In the genomic region with DNA sequence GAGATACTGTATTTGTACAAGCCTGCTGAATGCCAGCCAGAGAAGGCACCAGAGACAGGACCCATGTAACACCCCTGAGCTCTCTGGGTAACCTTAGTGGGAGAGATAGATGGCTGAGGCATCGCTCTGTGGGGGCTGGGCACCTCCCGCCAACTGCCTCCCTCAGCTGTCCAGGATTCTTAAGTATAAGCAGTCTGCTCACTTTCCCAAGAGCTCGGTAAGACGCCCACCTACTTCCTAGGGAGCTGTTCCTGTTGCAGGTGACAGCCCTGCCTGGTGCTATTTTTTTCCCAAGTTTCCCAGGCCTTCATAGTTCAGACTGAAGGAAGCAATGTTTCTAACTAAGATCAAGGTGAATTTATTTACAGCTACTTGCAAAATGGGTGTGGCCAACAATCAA, we compare ENCODE assay signal across 18 mouse cellular contexts. TPM values are rescaled to one million over a fixed set of nuclear protein-coding genes. Genes with fewer than 3 reads are reported as not detected.
DNase-seq lines count a peak whose midpoint lies in the region; ATAC-seq and TF ChIP-seq lines count a peak whose summit lies in the region.
"Had no signal": no experiment of that assay in that cellular context is flagged by ENCODE, and none has a peak within 500 bp of the region (broad histone marks: within the 10 kb centered on the region; RNA-seq: fewer than 3 reads in every experiment).

No protein-coding gene starts in this region.

- TF ChIP-seq POLR2A in kidney, adult 2 months (IDR thresholded peaks at IDR 0.05; ENCODE audit: low read depth, low read length) = no peak
- TF ChIP-seq POLR2A in small intestine, adult 2 months (IDR thresholded peaks at IDR 0.05; ENCODE audit: low read depth, low read length) = no peak

- no peaks in the 10 kb centered on the region for H3K36me3 ChIP-seq in forebrain, embryonic 11.5 days (ENCODE audit: control insufficient read depth, insufficient read depth, low read length)
- no peaks in the 10 kb centered on the region for H3K36me3 ChIP-seq in forebrain, postnatal 0 days (ENCODE audit: insufficient read depth)
- H3K36me3 ChIP-seq in kidney, embryonic 16.5 days (ENCODE audit: insufficient read depth, low read length) = no peaks in the 10 kb centered on the region
- no peaks in the 10 kb centered on the region for H3K36me3 ChIP-seq in kidney, adult 2 months (ENCODE audit: control insufficient read depth, insufficient read depth, low read length)
- H3K36me3 ChIP-seq in midbrain, embryonic 16.5 days (ENCODE audit: control insufficient read depth, insufficient read depth, low read length) = no peaks in the 10 kb centered on the region
- no peaks in the 10 kb centered on the region for H3K36me3 ChIP-seq in midbrain, embryonic 14.5 days (ENCODE audit: control insufficient read depth, insufficient read depth, low read length)
- peaks cover 56% of the 10 kb centered on the region for H3K36me3 ChIP-seq in small intestine, adult 2 months (ENCODE audit: control insufficient read depth, insufficient read depth, low read length)
- H3K36me3 ChIP-seq in neural tube, embryonic 15.5 days = no peaks in the 10 kb centered on the region
- H3K36me3 ChIP-seq: liver, embryonic 12.5 days; midbrain, embryonic 12.5 days had no signal

- no peak overlapping the region for H3K9ac ChIP-seq in forebrain, embryonic 11.5 days (ENCODE audit: low read length)
- H3K9ac ChIP-seq in forebrain, postnatal 0 days = no peak overlapping the region
- no peak overlapping the region for H3K9ac ChIP-seq in kidney, embryonic 16.5 days (replicated peaks; ENCODE audit: low read length)
- no peak overlapping the region for H3K9ac ChIP-seq in midbrain, embryonic 16.5 days (ENCODE audit: low read depth, low read length)
- H3K9ac ChIP-seq in midbrain, embryonic 14.5 days (replicated peaks; ENCODE audit: low read length) = no peak overlapping the region
- H3K9ac ChIP-seq in neural tube, embryonic 15.5 days (replicated peaks) = no peak overlapping the region
- H3K9ac ChIP-seq: liver, embryonic 12.5 days; lung, embryonic 14.5 days had no signal

- peaks cover 3% of the 10 kb centered on the region; the same call in 1 of the 2 replicates for H3K27me3 ChIP-seq in forebrain, embryonic 11.5 days (ENCODE audit: control insufficient read depth, insufficient read depth, low read length)
- peaks cover 13% of the 10 kb centered on the region; the same call in 1 of the 2 replicates for H3K27me3 ChIP-seq in forebrain, postnatal 0 days (ENCODE audit: insufficient read depth, low read length)
- H3K27me3 ChIP-seq in kidney, embryonic 16.5 days (ENCODE audit: insufficient read depth, low read length) = no peaks in the 10 kb centered on the region
- H3K27me3 ChIP-seq in kidney, adult 2 months (replicated peaks; ENCODE audit: control insufficient read depth, insufficient read depth, low read length) = no peaks in the 10 kb centered on the region
- H3K27me3 ChIP-seq in midbrain, embryonic 16.5 days (ENCODE audit: control insufficient read depth, insufficient read depth, low read depth, low read length) = peaks cover 9% of the 10 kb centered on the region
- H3K27me3 ChIP-seq in midbrain, embryonic 14.5 days (ENCODE audit: control insufficient read depth, insufficient read depth, low read length) = peaks cover 14% of the 10 kb centered on the region; the same call in 1 of the 2 replicates
- H3K27me3 ChIP-seq in small intestine, adult 2 months (ENCODE audit: control insufficient read depth, insufficient read depth, low read length) = no peaks in the 10 kb centered on the region
- peaks cover 11% of the 10 kb centered on the region for H3K27me3 ChIP-seq in neural tube, embryonic 15.5 days (replicated peaks)

- H3K4me2 ChIP-seq in forebrain, embryonic 11.5 days (ENCODE audit: low read depth, low read length, severe bottlenecking) = no peak overlapping the region
- no peak overlapping the region for H3K4me2 ChIP-seq in forebrain, postnatal 0 days (ENCODE audit: low read depth)
- peak overlapping the region; percentile 80 for H3K4me2 ChIP-seq in kidney, embryonic 16.5 days (replicated peaks; ENCODE audit: low read depth, low read length)
- H3K4me2 ChIP-seq in midbrain, embryonic 16.5 days (ENCODE audit: low read length) = no peak overlapping the region
- no peak overlapping the region for H3K4me2 ChIP-seq in midbrain, embryonic 14.5 days (ENCODE audit: low read length)
- H3K4me2 ChIP-seq in neural tube, embryonic 15.5 days = no peak overlapping the region

- TF ChIP-seq CTCF in forebrain, postnatal 0 days (IDR thresholded peaks at IDR 0.05; ENCODE audit: low read depth) = no peak
- no peak for TF ChIP-seq CTCF in kidney, adult 2 months (conservative IDR thresholded peaks at IDR 0.05; ENCODE audit: insufficient read depth, insufficient read length, low read depth, low read length)
- no peak for TF ChIP-seq CTCF in small intestine, adult 2 months (IDR thresholded peaks at IDR 0.05; ENCODE audit: extremely low read depth, insufficient read length, insufficient replicate concordance, low read depth, low read length)

- peak overlapping the region; percentile 70 for H3K27ac ChIP-seq in forebrain, embryonic 11.5 days (ENCODE audit: low read depth, low read length)
- no peak overlapping the region for H3K27ac ChIP-seq in forebrain, postnatal 0 days (ENCODE audit: low read depth, low read length)
- no peak overlapping the region for H3K27ac ChIP-seq in kidney, embryonic 16.5 days (ENCODE audit: low read length)
- H3K27ac ChIP-seq in kidney, adult 2 months (ENCODE audit: insufficient read depth, low read depth, low read length) = no peak overlapping the region
- H3K27ac ChIP-seq in midbrain, embryonic 16.5 days (ENCODE audit: low read length) = peak overlapping the region; percentile 22; the same call in 1 of the 2 replicates
- no peak overlapping the region for H3K27ac ChIP-seq in midbrain, embryonic 14.5 days (replicated peaks; ENCODE audit: low read depth, low read length)
- peak overlapping the region; percentile 49 for H3K27ac ChIP-seq in small intestine, adult 2 months (ENCODE audit: insufficient read depth, low read depth, low read length)
- no peak overlapping the region for H3K27ac ChIP-seq in neural tube, embryonic 15.5 days (replicated peaks)
- H3K27ac ChIP-seq: layer of hippocampus, adult 2 months; liver, embryonic 12.5 days; midbrain, embryonic 12.5 days had no signal

- H3K4me1 ChIP-seq in forebrain, embryonic 11.5 days (replicated peaks; ENCODE audit: control insufficient read depth, insufficient read depth, low read length) = peaks cover 9% of the 10 kb centered on the region; the same call in 1 of the 2 replicates
- H3K4me1 ChIP-seq in forebrain, postnatal 0 days (ENCODE audit: insufficient read depth) = no peaks in the 10 kb centered on the region
- H3K4me1 ChIP-seq in kidney, embryonic 16.5 days (ENCODE audit: insufficient read depth, low read length) = peaks cover 35% of the 10 kb centered on the region
- peaks cover 11% of the 10 kb centered on the region; the same call in 1 of the 2 replicates for H3K4me1 ChIP-seq in kidney, adult 2 months (ENCODE audit: control insufficient read depth, insufficient read depth, low read length)
- peaks cover 23% of the 10 kb centered on the region for H3K4me1 ChIP-seq in midbrain, embryonic 16.5 days (ENCODE audit: control insufficient read depth, insufficient read depth, low read length)
- peaks cover 11% of the 10 kb centered on the region for H3K4me1 ChIP-seq in midbrain, embryonic 14.5 days (ENCODE audit: control insufficient read depth, insufficient read depth, low read length)
- H3K4me1 ChIP-seq in small intestine, adult 2 months (ENCODE audit: control insufficient read depth, insufficient read depth, insufficient read length, low read length) = peaks cover 37% of the 10 kb centered on the region
- peaks cover 7% of the 10 kb centered on the region for H3K4me1 ChIP-seq in neural tube, embryonic 15.5 days
- H3K4me1 ChIP-seq: liver, embryonic 12.5 days had no signal

- DNase-seq in forebrain, embryonic 11.5 days (ENCODE audit: low spot score) = no peak
- DNase-seq in forebrain, postnatal 0 days = no peak
- no peak for DNase-seq in kidney, adult 2 months
- DNase-seq in midbrain, embryonic 14.5 days = no peak
- DNase-seq: cerebellum, postnatal 25 days; gastrocnemius, postnatal 25 days; thymus, adult 18-20 months had no signal

- WGBS in forebrain, embryonic 11.5 days = 54% methylated on average over 4 of the region's 4 CpGs
- 55% methylated on average over 4 of the region's 4 CpGs for WGBS in forebrain, postnatal 0 days
- 46% methylated on average over 4 of the region's 4 CpGs for WGBS in kidney, embryonic 16.5 days
- WGBS in kidney, adult 2 months = 69% methylated on average over 4 of the region's 4 CpGs
- 54% methylated on average over 4 of the region's 4 CpGs for WGBS in midbrain, embryonic 16.5 days
- 48% methylated on average over 4 of the region's 4 CpGs for WGBS in midbrain, embryonic 14.5 days
- 35% methylated on average over 4 of the region's 4 CpGs for WGBS in small intestine, adult 2 months
- WGBS in neural tube, embryonic 15.5 days = 82% methylated on average over 4 of the region's 4 CpGs

- no peak overlapping the region for H3K4me3 ChIP-seq in forebrain, embryonic 11.5 days (ENCODE audit: low read depth, low read length)
- no peak overlapping the region for H3K4me3 ChIP-seq in forebrain, postnatal 0 days (ENCODE audit: low read depth, low read length)
- peak overlapping the region; percentile 46; the same call in 1 of the 2 replicates for H3K4me3 ChIP-seq in kidney, embryonic 16.5 days (ENCODE audit: low read length)
- H3K4me3 ChIP-seq in kidney, adult 2 months (ENCODE audit: insufficient read depth, low read depth, low read length) = no peak overlapping the region
- H3K4me3 ChIP-seq in midbrain, embryonic 16.5 days (ENCODE audit: low read depth, low read length) = no peak overlapping the region
- H3K4me3 ChIP-seq in midbrain, embryonic 14.5 days (replicated peaks; ENCODE audit: low read depth, low read length) = no peak overlapping the region
- 0 out of 2 replicates have a peak overlapping the region, but pooled peaks have one; percentile 4 for H3K4me3 ChIP-seq in small intestine, adult 2 months (ENCODE audit: low read depth, low read length)
- H3K4me3 ChIP-seq in neural tube, embryonic 15.5 days (replicated peaks) = no peak overlapping the region

- no peak for ATAC-seq in forebrain, embryonic 11.5 days (replicated peaks; ENCODE audit: low FRiP score)
- ATAC-seq in forebrain, postnatal 0 days = no peak
- ATAC-seq in kidney, embryonic 16.5 days (ENCODE audit: low FRiP score, low TSS enrichment) = no peak
- ATAC-seq in midbrain, embryonic 16.5 days = no peak
- ATAC-seq in midbrain, embryonic 14.5 days (ENCODE audit: low FRiP score, low TSS enrichment) = no peak
- ATAC-seq in neural tube, embryonic 15.5 days (ENCODE audit: low FRiP score) = no peak
- ATAC-seq: liver, embryonic 12.5 days had no signal

- no peaks in the 10 kb centered on the region for H3K9me3 ChIP-seq in forebrain, embryonic 11.5 days (ENCODE audit: control insufficient read depth, low read length)
- H3K9me3 ChIP-seq in forebrain, postnatal 0 days (ENCODE audit: low read length) = no peaks in the 10 kb centered on the region
- no peaks in the 10 kb centered on the region for H3K9me3 ChIP-seq in kidney, embryonic 16.5 days (ENCODE audit: low read length)
- no peaks in the 10 kb centered on the region for H3K9me3 ChIP-seq in midbrain, embryonic 16.5 days (replicated peaks; ENCODE audit: control insufficient read depth, low read length, poor library complexity, severe bottlenecking)
- no peaks in the 10 kb centered on the region for H3K9me3 ChIP-seq in midbrain, embryonic 14.5 days (ENCODE audit: control insufficient read depth, low read length)
- H3K9me3 ChIP-seq in neural tube, embryonic 15.5 days (replicated peaks) = no peaks in the 10 kb centered on the region
- H3K9me3 ChIP-seq: liver, embryonic 12.5 days; midbrain, embryonic 12.5 days had no signal

RNA-seq across cellular contexts. Expression of gene Abcg8, which starts 0.9 kb away (rescaled TPM):
- 0.17 and 0.48 TPM in 2 replicates for polyA plus RNA-seq in forebrain, embryonic 11.5 days (2014; fragmentation: Nextera tagmentation; extraction: Ambion mirVana)
- 0.10 TPM in 1 of 2 replicates, not detected in the other for total RNA-seq in forebrain, postnatal 0 days (2014; rRNA removed)
- 0.09 and 0.17 TPM in 2 replicates for polyA plus RNA-seq in forebrain, postnatal 0 days (2015; fragmentation: Nextera tagmentation; extraction: Ambion mirVana)
- polyA plus RNA-seq in kidney, embryonic 16.5 days (2015; fragmentation: Nextera tagmentation; extraction: Ambion mirVana) = 0.25 and 0.30 TPM in 2 replicates
- 0.33 and 0.45 TPM in 2 replicates for polyA plus RNA-seq in kidney, adult 2 months (2012; rRNA removed)
- 0.08 TPM in 1 of 2 replicates, not detected in the other for polyA plus RNA-seq in midbrain, embryonic 16.5 days (2015; fragmentation: Nextera tagmentation; extraction: Ambion mirVana)
- polyA plus RNA-seq in midbrain, embryonic 14.5 days (2014; fragmentation: Nextera tagmentation; extraction: Ambion mirVana) = 0.09 TPM in 2 replicates
- polyA plus RNA-seq in small intestine, adult 2 months (2012; rRNA removed) = 62.7 and 289 TPM in 2 replicates
- 0.08 TPM in 1 of 2 replicates, not detected in the other for polyA plus RNA-seq in neural tube, embryonic 15.5 days (2015; fragmentation: Nextera tagmentation; extraction: Ambion mirVana)
- total RNA-seq: gastrocnemius, postnatal 25 days; heart, postnatal 25 days; layer of hippocampus, adult 2 months; MEL had no signal
- polyA plus RNA-seq: frontal cortex, adult 2 months had no signal

RNA-seq across cellular contexts. Expression of gene Abcg5, which starts 7.6 kb away (rescaled TPM):
- polyA plus RNA-seq in forebrain, embryonic 11.5 days (2014; fragmentation: Nextera tagmentation; extraction: Ambion mirVana) = 5.1 and 5.9 TPM in 2 replicates
- total RNA-seq in forebrain, postnatal 0 days (2014; rRNA removed) = 0.54 and 1.5 TPM in 2 replicates
- polyA plus RNA-seq in forebrain, postnatal 0 days (2015; fragmentation: Nextera tagmentation; extraction: Ambion mirVana) = 0.88 and 1.2 TPM in 2 replicates
- polyA plus RNA-seq in kidney, embryonic 16.5 days (2015; fragmentation: Nextera tagmentation; extraction: Ambion mirVana) = 3.7 TPM in 2 replicates
- 0.45 and 0.47 TPM in 2 replicates for polyA plus RNA-seq in kidney, adult 2 months (2012; rRNA removed)
- polyA plus RNA-seq in midbrain, embryonic 16.5 days (2015; fragmentation: Nextera tagmentation; extraction: Ambion mirVana) = 1.5 and 2.7 TPM in 2 replicates
- polyA plus RNA-seq in midbrain, embryonic 14.5 days (2014; fragmentation: Nextera tagmentation; extraction: Ambion mirVana) = 0.28 and 1.2 TPM in 2 replicates
- 73.5 and 335 TPM in 2 replicates for polyA plus RNA-seq in small intestine, adult 2 months (2012; rRNA removed)
- 0.93 and 0.95 TPM in 2 replicates for polyA plus RNA-seq in neural tube, embryonic 15.5 days (2015; fragmentation: Nextera tagmentation; extraction: Ambion mirVana)
- total RNA-seq: gastrocnemius, postnatal 25 days; heart, postnatal 25 days; layer of hippocampus, adult 2 months; MEL had no signal
- polyA plus RNA-seq: frontal cortex, adult 2 months had no signal

RNA-seq across cellular contexts. Expression of gene Dync2li1, which starts 48.9 kb away (rescaled TPM):
- 35.0 and 41.8 TPM in 2 replicates for polyA plus RNA-seq in forebrain, embryonic 11.5 days (2014; fragmentation: Nextera tagmentation; extraction: Ambion mirVana)
- total RNA-seq in forebrain, postnatal 0 days (2014; rRNA removed) = 14.0 and 19.1 TPM in 2 replicates
- polyA plus RNA-seq in forebrain, postnatal 0 days (2015; fragmentation: Nextera tagmentation; extraction: Ambion mirVana) = 38.9 and 42.1 TPM in 2 replicates
- 54.9 and 56.9 TPM in 2 replicates for polyA plus RNA-seq in kidney, embryonic 16.5 days (2015; fragmentation: Nextera tagmentation; extraction: Ambion mirVana)
- 13.0 and 19.1 TPM in 2 replicates for polyA plus RNA-seq in kidney, adult 2 months (2012; rRNA removed)
- polyA plus RNA-seq in midbrain, embryonic 16.5 days (2015; fragmentation: Nextera tagmentation; extraction: Ambion mirVana) = 38.8 and 40.6 TPM in 2 replicates
- 31.9 and 36.2 TPM in 2 replicates for polyA plus RNA-seq in midbrain, embryonic 14.5 days (2014; fragmentation: Nextera tagmentation; extraction: Ambion mirVana)
- polyA plus RNA-seq in small intestine, adult 2 months (2012; rRNA removed) = 0.06 and 0.24 TPM in 2 replicates
- 30.2 and 33.1 TPM in 2 replicates for polyA plus RNA-seq in neural tube, embryonic 15.5 days (2015; fragmentation: Nextera tagmentation; extraction: Ambion mirVana)
- total RNA-seq: MEL had no signal

Comparison
In these comparisons a context has a peak if more than half of its experiments do, and no peak if none do; other contexts are left out.
1. H3K27ac ChIP-seq: peak in forebrain, embryonic 11.5 days (single experiment), midbrain, embryonic 16.5 days (single experiment) and small intestine, adult 2 months (single experiment); none in forebrain, postnatal 0 days (single experiment), kidney, embryonic 16.5 days (single experiment), kidney, adult 2 months (single experiment), midbrain, embryonic 14.5 days (single experiment) and neural tube, embryonic 15.5 days (single experiment).
2. H3K4me3 ChIP-seq: peak in kidney, embryonic 16.5 days (single experiment) and small intestine, adult 2 months (single experiment); none in forebrain, embryonic 11.5 days (single experiment), forebrain, postnatal 0 days (single experiment), kidney, adult 2 months (single experiment), midbrain, embryonic 16.5 days (single experiment), midbrain, embryonic 14.5 days (single experiment) and neural tube, embryonic 15.5 days (single experiment).
3. RNA of gene Abcg8, which starts 0.9 kb away (polyA plus RNA-seq): 62.7 to 289 TPM in small intestine, adult 2 months; 0.33 to 0.45 TPM in kidney, adult 2 months, 0.25 to 0.30 TPM in kidney, embryonic 16.5 days, 0.17 to 0.48 TPM in forebrain, embryonic 11.5 days, 0.09 to 0.17 TPM in forebrain, postnatal 0 days, 0.09 TPM in midbrain, embryonic 14.5 days, 0.08 TPM in neural tube, embryonic 15.5 days and 0.08 TPM in midbrain, embryonic 16.5 days; every median in the first group is over 10 times any median in the second.
4. RNA of gene Abcg5, which starts 7.6 kb away (polyA plus RNA-seq): 73.5 to 335 TPM in small intestine, adult 2 months; 5.1 to 5.9 TPM in forebrain, embryonic 11.5 days, 3.7 TPM in kidney, embryonic 16.5 days, 1.5 to 2.7 TPM in midbrain, embryonic 16.5 days, 0.28 to 1.2 TPM in midbrain, embryonic 14.5 days, 0.88 to 1.2 TPM in forebrain, postnatal 0 days, 0.93 to 0.95 TPM in neural tube, embryonic 15.5 days and 0.45 to 0.47 TPM in kidney, adult 2 months; every median in the first group is over 10 times any median in the second.
5. RNA of gene Dync2li1, which starts 48.9 kb away (polyA plus RNA-seq): 54.9 to 56.9 TPM in kidney, embryonic 16.5 days, 38.9 to 42.1 TPM in forebrain, postnatal 0 days, 35.0 to 41.8 TPM in forebrain, embryonic 11.5 days, 38.8 to 40.6 TPM in midbrain, embryonic 16.5 days, 31.9 to 36.2 TPM in midbrain, embryonic 14.5 days, 30.2 to 33.1 TPM in neural tube, embryonic 15.5 days and 13.0 to 19.1 TPM in kidney, adult 2 months; 0.06 to 0.24 TPM in small intestine, adult 2 months; every median in the first group is over 10 times any median in the second.